Comparison of ENCODE assay signal across 21 mouse cellular contexts in the genomic region with DNA sequence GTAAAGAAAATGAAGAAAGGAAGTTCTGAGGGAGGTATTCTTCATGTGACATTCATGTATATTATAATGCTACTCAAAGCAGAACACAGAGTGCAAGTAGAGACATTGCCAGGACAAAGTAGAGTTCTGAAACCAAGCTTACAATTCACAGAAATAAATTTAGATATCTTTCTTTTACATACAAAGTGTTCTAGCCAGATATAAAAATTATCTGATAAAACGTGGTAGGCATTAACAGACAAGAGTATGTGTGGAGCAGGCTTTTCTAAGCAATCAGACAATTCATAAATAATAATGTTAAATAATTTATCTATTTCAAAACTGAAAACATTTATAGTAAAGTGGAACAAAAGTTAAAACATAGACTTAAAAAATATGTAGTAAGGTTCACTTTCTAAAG. TPM values are rescaled to one million over a fixed set of nuclear protein-coding genes. Genes with fewer than 3 reads are reported as not detected.
DNase-seq lines count a peak whose midpoint lies in the region; ATAC-seq and TF ChIP-seq lines count a peak whose summit lies in the region.
"Had no signal": no experiment of that assay in that cellular context is flagged by ENCODE, and none has a peak within 500 bp of the region (broad histone marks: within the 10 kb centered on the region; RNA-seq: fewer than 3 reads in every experiment).

No protein-coding gene starts in this region.

- no peaks in the 10 kb centered on the region for H3K9me3 ChIP-seq in MEL (replicated peaks; ENCODE audit: insufficient read depth, low read length)
- no peaks in the 10 kb centered on the region for H3K9me3 ChIP-seq in liver, embryonic 15.5 days (replicated peaks)
- no peaks in the 10 kb centered on the region for H3K9me3 ChIP-seq in midbrain, embryonic 13.5 days
- no peaks in the 10 kb centered on the region for H3K9me3 ChIP-seq in kidney, embryonic 14.5 days (ENCODE audit: control insufficient read depth, low read length)
- H3K9me3 ChIP-seq: embryonic facial prominence, embryonic 10.5 days; forebrain, embryonic 13.5 days; heart, embryonic 15.5 days; hindbrain, embryonic 13.5 days had no signal

- H3K9ac ChIP-seq in MEL (ENCODE audit: control insufficient read depth, low read depth, low read length, poor library complexity, severe bottlenecking) = no peak overlapping the region
- H3K9ac ChIP-seq in liver, embryonic 15.5 days = no peak overlapping the region
- H3K9ac ChIP-seq in midbrain, embryonic 13.5 days (replicated peaks) = no peak overlapping the region
- no peak overlapping the region for H3K9ac ChIP-seq in kidney, embryonic 14.5 days (ENCODE audit: low read depth, low read length)
- H3K9ac ChIP-seq: forebrain, embryonic 13.5 days; forebrain, postnatal 0 days; heart, embryonic 15.5 days; hindbrain, embryonic 13.5 days had no signal

- H3K79me2 ChIP-seq in MEL (ENCODE audit: control insufficient read depth, insufficient read depth, low read length, poor library complexity) = no peaks in the 10 kb centered on the region

- no peaks in the 10 kb centered on the region for H3K27me3 ChIP-seq in MEL (ENCODE audit: control insufficient read depth in 1 of 2, insufficient read depth in 2 of 2, low read length in 2 of 2)
- H3K27me3 ChIP-seq in liver, embryonic 15.5 days = no peaks in the 10 kb centered on the region
- no peaks in the 10 kb centered on the region for H3K27me3 ChIP-seq in midbrain, embryonic 13.5 days
- no peaks in the 10 kb centered on the region for H3K27me3 ChIP-seq in kidney, embryonic 14.5 days (ENCODE audit: control insufficient read depth, insufficient read depth, low read length)
- H3K27me3 ChIP-seq: CH12.LX; forebrain, embryonic 13.5 days; heart, embryonic 15.5 days; hindbrain, embryonic 13.5 days had no signal

- H3K4me3 ChIP-seq in MEL (ENCODE audit: control insufficient read depth in 1 of 2, insufficient read depth in 1 of 2, low read depth in 2 of 2, low read length in 2 of 2) = no peak overlapping the region
- no peak overlapping the region for H3K4me3 ChIP-seq in liver, embryonic 15.5 days (replicated peaks)
- H3K4me3 ChIP-seq in midbrain, embryonic 13.5 days (replicated peaks) = no peak overlapping the region
- H3K4me3 ChIP-seq in kidney, embryonic 14.5 days (ENCODE audit: low read length) = no peak overlapping the region
- H3K4me3 ChIP-seq: embryonic facial prominence, embryonic 10.5 days; forebrain, embryonic 13.5 days; heart, adult 2 months; heart, embryonic 15.5 days; hindbrain, embryonic 13.5 days had no signal

- WGBS in liver, embryonic 15.5 days (ENCODE audit: insufficient replicate concordance) = 14% methylated on average over 1 of the region's 1 CpGs
- WGBS in midbrain, embryonic 13.5 days = 75% methylated on average over 1 of the region's 1 CpGs
- 80% methylated on average over 1 of the region's 1 CpGs for WGBS in kidney, embryonic 14.5 days

- peak overlapping the region; percentile 56; the same call in 1 of the 2 replicates for H3K27ac ChIP-seq in MEL (ENCODE audit: control insufficient read depth, low read depth, low read length)
- no peak overlapping the region for H3K27ac ChIP-seq in liver, embryonic 15.5 days (replicated peaks)
- H3K27ac ChIP-seq in midbrain, embryonic 13.5 days = no peak overlapping the region
- H3K27ac ChIP-seq in kidney, embryonic 14.5 days (ENCODE audit: low read depth, low read length) = no peak overlapping the region
- H3K27ac ChIP-seq: embryonic facial prominence, embryonic 10.5 days; forebrain, embryonic 13.5 days; heart, adult 2 months; heart, embryonic 15.5 days; hindbrain, embryonic 13.5 days had no signal

- peak; percentile 31 for DNase-seq in MEL (ENCODE audit: low read depth, low spot score)
- peak; percentile 55 for DNase-seq in c-Kit-positive CD71-positive TER-119-positive erythroid progenitor cells, embryonic 14.5 days (ENCODE audit: low spot score)
- DNase-seq in lung, postnatal 25 days (ENCODE audit: low spot score) = no peak
- DNase-seq: adrenal gland, adult 8-10 months; adrenal gland, postnatal 36 days; cerebellum, adult 18-20 months; cerebellum, adult 9-11 months; forebrain, postnatal 0 days; gastrocnemius, postnatal 14 days; heart, adult 2 months; heart, postnatal 14 days had no signal

- H3K36me3 ChIP-seq in MEL (ENCODE audit: control insufficient read depth in 1 of 2, insufficient read depth in 2 of 2, low read length in 2 of 2) = peaks cover 4 to 18% of the 10 kb centered on the region in 2 experiments; a peak in 3 of 4 replicates
- H3K36me3 ChIP-seq in liver, embryonic 15.5 days (replicated peaks) = 0 out of 2 replicates have a peak, but pooled peaks cover 6% of the 10 kb centered on the region
- peaks cover 7% of the 10 kb centered on the region; the same call in 1 of the 2 replicates for H3K36me3 ChIP-seq in midbrain, embryonic 13.5 days
- H3K36me3 ChIP-seq in kidney, embryonic 14.5 days (ENCODE audit: control insufficient read depth, insufficient read depth, low read length) = no peaks in the 10 kb centered on the region
- H3K36me3 ChIP-seq: heart, embryonic 15.5 days; hindbrain, embryonic 13.5 days had no signal

- TF ChIP-seq POLR2A in MEL (IDR thresholded peaks at IDR 0.05; ENCODE audit: control insufficient read depth in 1 of 2, insufficient read depth in 1 of 2, low read depth in 1 of 2, low read length in 2 of 2, poor library complexity in 1 of 2) = no peak

- no peak for TF ChIP-seq CTCF in MEL (IDR thresholded peaks at IDR 0.05 in 2 of 3, conservative IDR thresholded peaks at IDR 0.05 in 1 of 3; ENCODE audit: control insufficient read depth in 1 of 3, insufficient read depth in 1 of 3, low read depth in 2 of 3, low read length in 3 of 3, poor library complexity in 1 of 3, severe bottlenecking in 1 of 3)

- H3K4me1 ChIP-seq in MEL (ENCODE audit: control insufficient read depth in 1 of 2, insufficient read depth in 2 of 2, low read length in 2 of 2) = peaks cover 6 to 16% of the 10 kb centered on the region in 2 experiments
- peaks cover 9% of the 10 kb centered on the region; the same call in 1 of the 2 replicates for H3K4me1 ChIP-seq in liver, embryonic 15.5 days (replicated peaks)
- H3K4me1 ChIP-seq in midbrain, embryonic 13.5 days (replicated peaks) = peaks cover 7% of the 10 kb centered on the region
- no peaks in the 10 kb centered on the region for H3K4me1 ChIP-seq in kidney, embryonic 14.5 days (ENCODE audit: control insufficient read depth, insufficient read depth, low read length)
- H3K4me1 ChIP-seq: forebrain, embryonic 13.5 days had no signal

- TF ChIP-seq EP300 in MEL (IDR thresholded peaks at IDR 0.05; ENCODE audit: low read depth in 1 of 2, low read length in 2 of 2) = peak in 1 of 2 experiments; percentile 57; a peak in 1 of 4 replicates

- peak; percentile 65 for ATAC-seq in liver, embryonic 15.5 days (ENCODE audit: insufficient read depth)
- ATAC-seq in megakaryocyte-erythroid progenitor cell, adult 5-6 weeks (replicated peaks; ENCODE audit: low FRiP score, low TSS enrichment, poor library complexity, severe bottlenecking) = peak; percentile 61; the same call in 1 of the 2 replicates
- ATAC-seq in midbrain, embryonic 13.5 days = no peak
- ATAC-seq in kidney, embryonic 14.5 days (ENCODE audit: low FRiP score, low TSS enrichment) = no peak
- ATAC-seq: forebrain, embryonic 13.5 days; forebrain, postnatal 0 days had no signal

- no peak overlapping the region for H3K4me2 ChIP-seq in liver, embryonic 15.5 days
- no peak overlapping the region for H3K4me2 ChIP-seq in midbrain, embryonic 13.5 days (replicated peaks)
- H3K4me2 ChIP-seq in kidney, embryonic 14.5 days (replicated peaks; ENCODE audit: low read depth, low read length) = no peak overlapping the region
- H3K4me2 ChIP-seq: forebrain, embryonic 13.5 days; heart, embryonic 11.5 days; heart, embryonic 15.5 days; hindbrain, embryonic 13.5 days had no signal

- TF ChIP-seq RAD21 in MEL (IDR thresholded peaks at IDR 0.05; ENCODE audit: low read depth, low read length) = no peak

TF ChIP-seq in MEL, 35 proteins besides CTCF, POLR2A, EP300 and RAD21:
- no peak for TF ChIP-seq USF1 (IDR thresholded peaks at IDR 0.05; ENCODE audit: low read depth, low read length)
- peak; percentile 75; the same call in 1 of the 2 replicates for TF ChIP-seq TCF12 (IDR thresholded peaks at IDR 0.05; ENCODE audit: low read depth, low read length)
- 0 out of 2 replicates have a peak, but pooled peaks have one; percentile 6 for TF ChIP-seq ETS1 (IDR thresholded peaks at IDR 0.05; ENCODE audit: low read depth, low read length)
- TF ChIP-seq GATA1 (IDR thresholded peaks at IDR 0.05; ENCODE audit: low read depth, low read length) = peak; percentile 58; the same call in 1 of the 2 replicates

RNA-seq across cellular contexts. Expression of gene Exoc4, which starts 49.9 kb away (rescaled TPM):
- total RNA-seq in MEL (2012; rRNA removed) = 17.5 and 22.6 TPM in 2 replicates
- 10 to 100 TPM in 1 of 2 experiments, not detected in 1; 16.4 TPM for polyA plus RNA-seq in MEL (2012; ENCODE audit: insufficient read depth in 1 of 2, insufficient read length in 2 of 2, low read depth in 1 of 2, low replicate concordance in 2 of 2, missing spikeins in 1 of 2)
- polyA plus RNA-seq in liver, embryonic 15.5 days (2015; fragmentation: Nextera tagmentation; extraction: Ambion mirVana) = 9.8 and 11.2 TPM in 2 replicates
- 49.6 and 58.1 TPM in 2 replicates for total RNA-seq in megakaryocyte-erythroid progenitor cell, adult 5-6 weeks (2014; fragmentation: Nextera tagmentation)
- total RNA-seq in megakaryocyte-erythroid progenitor cell, adult 5-6 weeks (2017) = 57.8 and 66.7 TPM in 2 replicates
- 50.7 and 55.0 TPM in 2 replicates for polyA plus RNA-seq in midbrain, embryonic 13.5 days (2015; fragmentation: Nextera tagmentation; extraction: Ambion mirVana)
- polyA plus RNA-seq in kidney, embryonic 14.5 days (2014; fragmentation: Nextera tagmentation; extraction: Ambion mirVana) = 27.6 and 31.5 TPM in 2 replicates

Comparison
In these comparisons a context has a peak if more than half of its experiments do, and no peak if none do; other contexts are left out.
1. ATAC-seq: peak in liver, embryonic 15.5 days (single experiment) and megakaryocyte-erythroid progenitor cell, adult 5-6 weeks (single experiment); none in midbrain, embryonic 13.5 days (single experiment) and kidney, embryonic 14.5 days (single experiment).